ENCODE assay signal across 8 mouse cellular contexts in the genomic region with DNA sequence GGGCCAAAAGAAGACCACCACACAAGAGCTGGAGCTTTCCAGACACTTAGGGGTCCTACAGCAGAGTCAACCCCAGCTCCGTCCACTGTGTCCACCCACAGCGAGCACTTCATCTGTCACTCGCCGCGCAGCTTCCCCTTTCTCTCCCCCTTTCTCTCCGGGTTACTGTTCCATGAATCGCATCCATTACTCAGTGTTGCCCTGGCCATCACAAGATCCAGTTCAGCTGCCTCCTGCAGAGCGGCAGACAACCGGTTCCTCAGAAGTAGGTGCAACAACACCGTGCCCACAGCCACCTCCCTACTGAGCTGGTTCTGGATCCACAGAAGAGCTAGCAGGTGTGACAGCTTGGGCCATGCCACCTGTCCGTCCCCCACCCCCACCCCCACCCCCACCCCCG.
A peak's percentile ranks its signal among the peaks of the same experiment; 100 is the strongest.
DNase-seq lines count a peak whose midpoint lies in the region; ATAC-seq and TF ChIP-seq lines count a peak whose summit lies in the region.

No protein-coding gene starts in this region.

- no peaks in the 10 kb centered on the region for H3K27me3 ChIP-seq in hindbrain, embryonic 16.5 days (replicated peaks; ENCODE audit: control insufficient read depth, insufficient read depth, low read length)

- intact Hi-C loops in left cerebral cortex, adult 2 months (cut with DNase I) = no loop called here
- intact Hi-C loops in left cerebral cortex, postnatal 10 days (cut with DNase I) = no loop called here

- no peak for TF ChIP-seq CTCF in left cerebral cortex, adult 2 months (IDR thresholded peaks at IDR 0.05)

- H3K4me1 ChIP-seq in hindbrain, embryonic 16.5 days (ENCODE audit: control insufficient read depth, insufficient read depth, low read depth, low read length) = peaks cover 12% of the 10 kb centered on the region

- H3K4me3 ChIP-seq in left cerebral cortex, adult 2 months = peak overlapping the region; percentile 28; the same call in 1 of the 2 replicates
- no peak overlapping the region for H3K4me3 ChIP-seq in hindbrain, embryonic 16.5 days (ENCODE audit: low read length)

- DNase-seq in left cerebral cortex, adult 2 months (ENCODE audit: extremely low spot score in 1 of 2, low spot score in 2 of 2) = no peak
- no peak for DNase-seq in left cerebral cortex, postnatal 10 days (ENCODE audit: extremely low spot score in 1 of 2, low spot score in 2 of 2)
- DNase-seq in cerebellum, postnatal 25 days = peak; percentile 85 to 86
- no peak for DNase-seq in urinary bladder, postnatal 4 days (ENCODE audit: low spot score in 2 of 2)
- DNase-seq in lung, postnatal 14 days = no peak
- DNase-seq in layer of hippocampus, adult 9-10 months (ENCODE audit: low spot score) = no peak

- no peak overlapping the region for H3K9ac ChIP-seq in hindbrain, embryonic 16.5 days (ENCODE audit: low read depth, low read length)

- H3K36me3 ChIP-seq in hindbrain, embryonic 16.5 days (ENCODE audit: control insufficient read depth, insufficient read depth, low read length) = no peaks in the 10 kb centered on the region

- 0 out of 2 replicates have a peak, but pooled peaks have one; percentile 18 for ATAC-seq in hindbrain, embryonic 16.5 days
- peak; percentile 42 for ATAC-seq in monocyte, adult 5-6 weeks (replicated peaks; ENCODE audit: insufficient number of reproducible peaks, low FRiP score, low TSS enrichment, poor library complexity, severe bottlenecking)

- no peaks in the 10 kb centered on the region for H3K9me3 ChIP-seq in hindbrain, embryonic 16.5 days (ENCODE audit: control insufficient read depth, low read length)

- 16% methylated on average over 12 of the region's 12 CpGs for WGBS in hindbrain, embryonic 16.5 days

- peak overlapping the region; percentile 38 for H3K4me2 ChIP-seq in hindbrain, embryonic 16.5 days (ENCODE audit: low read length)

- H3K27ac ChIP-seq in left cerebral cortex, adult 2 months = no peak overlapping the region
- H3K27ac ChIP-seq in hindbrain, embryonic 16.5 days (ENCODE audit: low read depth, low read length) = no peak overlapping the region

Comparison
In these comparisons a context has a peak if more than half of its experiments do, and no peak if none do; other contexts are left out.
1. DNase-seq: peak in cerebellum, postnatal 25 days (2 of 2); none in left cerebral cortex, adult 2 months (0 of 2), left cerebral cortex, postnatal 10 days (0 of 2), urinary bladder, postnatal 4 days (0 of 2), lung, postnatal 14 days (single experiment) and layer of hippocampus, adult 9-10 months (single experiment).